Mouse (Mus musculus) heart, postnatal 25 days (tissue): ENCODE data around the gene Tnp2. TPM values are rescaled to one million over a fixed set of nuclear protein-coding genes. Genes with fewer than 3 reads are reported as not detected.
A peak's percentile ranks its signal among the peaks of the same experiment; 100 is the strongest.

ENCODE experiments used
- DNase-seq: peaks from one replicate; pipeline ENCODE4 v3.0.0; 2022; ENCODE audit warnings: low spot score
- intact Hi-C: fragments of 180-260 bp; cut with DNase I; formaldehyde crosslinking; loops from one replicate; pipeline ENCODE4 v1.15.1; 2025
- total RNA-seq, 2 experiments: library from RNA; stranded (reverse); gene quantifications; 2 replicates each; pipeline ENCODE4 v1.2.3; 2021

The Tnp2 gene
- total RNA-seq, 2 experiments from 2014 or later, result not detected

DNA sequence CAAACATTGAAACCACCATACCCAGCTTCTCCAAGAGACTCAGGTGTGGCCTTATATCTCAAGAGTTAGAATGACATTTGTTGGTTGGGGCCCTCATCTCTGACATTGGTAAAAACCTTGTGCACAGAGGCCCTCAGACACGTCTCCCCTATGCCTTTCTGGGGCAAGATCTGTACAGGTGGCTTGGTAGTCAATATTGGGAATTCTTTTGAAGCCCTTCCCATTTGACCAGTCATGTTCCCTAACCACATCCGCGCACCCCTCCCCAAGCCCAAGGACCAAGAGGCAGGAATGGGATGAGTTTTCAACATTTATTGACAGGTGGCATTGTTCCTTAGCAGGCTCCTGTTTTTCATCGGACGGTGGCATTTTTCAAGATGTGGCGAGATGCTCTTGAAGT, 7.6 kb upstream of the Tnp2 start, which contains the start of gene Prm2:
TSS of gene Prm2 (minus strand) at position 101 of the 400 bp plus-strand sequence.
- DNase-seq, result no peak
- intact Hi-C loops, result no loop called here

DNA sequence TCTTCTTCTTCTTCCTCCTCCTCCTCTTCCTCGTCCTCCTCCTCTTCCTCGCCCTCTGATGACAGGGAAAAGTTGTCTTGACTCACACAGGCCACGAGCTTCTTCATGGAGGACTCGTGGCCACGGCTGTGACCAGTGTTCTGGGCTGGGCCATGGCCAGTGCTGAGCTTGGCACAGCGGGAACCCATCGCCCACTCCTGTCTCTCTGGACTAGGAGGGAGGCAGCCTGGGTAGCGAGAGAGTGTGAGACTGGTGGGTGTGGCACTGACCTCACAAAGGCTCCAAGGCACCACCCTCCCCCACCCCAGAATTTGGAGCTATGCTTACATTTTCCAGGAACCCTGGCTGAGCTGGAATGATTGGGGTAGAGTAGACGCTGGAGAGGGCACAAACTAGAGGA, 2.2 kb upstream of the Tnp2 start, which contains the start of gene Prm3:
TSS of gene Prm3 (minus strand) at position 213 of the 400 bp plus-strand sequence.
- intact Hi-C loops, result no loop called here
- no peak for DNase-seq

DNA sequence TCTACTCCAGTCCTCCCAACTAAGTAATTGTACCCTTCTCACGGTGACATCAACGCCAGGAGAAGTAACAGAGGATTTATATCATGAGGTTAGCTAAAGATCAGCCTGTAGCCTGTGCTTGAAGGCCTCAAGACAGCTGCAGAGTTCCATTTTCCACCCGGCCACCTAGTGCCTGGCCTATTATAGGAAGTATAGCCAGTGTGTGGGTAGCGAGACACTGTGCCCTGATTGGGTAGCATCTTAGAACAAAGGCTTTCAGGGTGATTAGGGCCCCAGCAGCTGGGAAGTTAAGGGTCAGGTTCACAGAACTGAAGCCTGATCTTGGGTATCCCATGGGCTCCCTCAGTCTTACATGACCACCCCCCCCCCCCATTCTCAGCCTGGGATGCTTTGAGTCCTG, 406 bp upstream of the Tnp2 start:
- intact Hi-C loops, result loop anchor here (5.0 kb wide), 1 partner anchor 78 kb away; no protein-coding TSS in a partner anchor
- no peak for DNase-seq

DNA sequence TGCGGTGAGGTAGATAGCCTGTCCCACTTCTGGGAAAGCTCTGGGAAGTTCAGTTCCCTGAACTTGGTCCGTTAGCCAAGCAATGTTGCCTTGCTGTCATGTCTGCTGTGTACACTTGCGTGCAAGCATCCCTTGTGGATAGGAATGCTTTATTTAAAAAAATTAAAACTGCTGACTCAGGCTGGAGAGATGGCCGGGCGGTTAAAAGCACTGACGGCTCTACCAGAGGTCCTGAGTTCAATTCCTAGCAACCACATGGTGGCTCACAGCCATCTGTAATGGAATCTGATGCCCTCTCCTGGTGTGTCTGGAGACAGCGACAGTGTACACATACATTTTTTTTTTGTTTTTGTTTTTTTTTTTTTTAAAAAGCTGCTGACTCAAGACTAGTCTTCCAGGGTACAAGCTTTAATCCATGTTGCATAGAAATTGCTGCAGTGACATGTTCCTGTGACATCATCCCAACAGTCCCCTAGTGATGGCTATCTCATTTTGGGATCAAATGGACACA, 857 bp downstream of the Tnp2 start:
- intact Hi-C loops, result loop anchor here (2.0 to 5.0 kb wide), 3 partner anchors 59 to 217 kb away; no protein-coding TSS in a partner anchor
- DNase-seq, result no peak

DNA sequence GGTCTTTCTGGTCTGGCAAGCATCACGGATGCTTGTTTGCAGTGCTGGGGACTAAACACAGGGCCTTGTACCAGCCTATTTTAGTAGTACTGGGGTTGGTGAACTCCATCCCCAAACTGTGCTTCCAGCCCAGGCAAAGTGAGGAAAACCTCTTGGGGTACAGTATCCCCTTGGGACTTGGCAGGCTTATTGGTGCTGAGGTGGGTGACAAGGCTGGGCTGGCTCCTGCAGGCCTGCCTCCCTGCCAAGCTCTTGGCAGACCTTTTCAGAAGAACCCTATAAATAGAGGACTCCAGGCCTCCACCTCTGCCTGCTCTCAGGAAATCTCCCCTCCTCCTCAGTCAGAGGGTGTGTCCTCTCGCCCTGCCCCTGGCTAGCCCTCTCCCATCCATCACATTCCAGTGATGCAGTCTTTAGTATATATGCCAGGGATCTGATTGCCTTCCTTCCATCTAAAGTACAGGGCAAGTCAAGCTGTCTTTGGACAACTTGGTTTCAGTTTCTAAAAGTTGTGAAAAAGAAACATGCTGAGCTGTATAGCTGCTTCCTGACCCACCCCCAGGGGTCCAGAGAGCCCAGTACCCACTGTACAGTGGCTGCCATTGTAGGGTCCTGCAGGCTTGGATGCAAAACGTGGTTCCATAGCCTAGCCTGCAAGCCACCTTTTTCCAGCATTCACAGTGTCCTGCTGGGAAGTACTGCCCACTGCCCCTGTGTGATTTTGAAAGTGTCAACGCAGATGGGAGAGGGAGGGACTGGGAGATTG, 1.5 kb downstream of the Tnp2 start:
- intact Hi-C loops, result loop anchor here (1.0 to 5.0 kb wide), 4 partner anchors 60 to 216 kb away; no protein-coding TSS in a partner anchor
- no peak for DNase-seq

DNA sequence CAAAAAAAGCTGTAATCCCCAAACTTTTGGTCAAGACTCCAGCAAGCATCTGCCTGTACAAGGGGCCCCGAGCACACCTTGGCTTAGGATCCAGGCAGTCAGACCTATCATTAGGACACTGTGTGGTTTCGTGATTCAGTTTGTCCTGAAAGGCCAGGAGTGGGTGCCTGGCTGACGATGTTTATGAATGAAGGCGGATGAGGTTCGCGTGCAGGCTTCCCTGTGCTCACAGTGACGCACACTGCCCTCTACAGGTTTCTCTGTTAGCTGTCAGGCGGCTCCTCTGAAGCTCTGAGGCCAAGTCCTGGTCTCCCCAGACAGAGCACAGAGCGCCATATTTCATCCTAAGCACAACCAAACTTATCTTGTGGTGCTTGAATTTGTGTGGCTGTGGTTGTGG, 2.2 kb downstream of the Tnp2 start:
- peak; percentile 60 for DNase-seq
- intact Hi-C loops, result loop anchor here (1.0 to 5.0 kb wide), 4 partner anchors 61 to 215 kb away; no protein-coding TSS in a partner anchor

DNA sequence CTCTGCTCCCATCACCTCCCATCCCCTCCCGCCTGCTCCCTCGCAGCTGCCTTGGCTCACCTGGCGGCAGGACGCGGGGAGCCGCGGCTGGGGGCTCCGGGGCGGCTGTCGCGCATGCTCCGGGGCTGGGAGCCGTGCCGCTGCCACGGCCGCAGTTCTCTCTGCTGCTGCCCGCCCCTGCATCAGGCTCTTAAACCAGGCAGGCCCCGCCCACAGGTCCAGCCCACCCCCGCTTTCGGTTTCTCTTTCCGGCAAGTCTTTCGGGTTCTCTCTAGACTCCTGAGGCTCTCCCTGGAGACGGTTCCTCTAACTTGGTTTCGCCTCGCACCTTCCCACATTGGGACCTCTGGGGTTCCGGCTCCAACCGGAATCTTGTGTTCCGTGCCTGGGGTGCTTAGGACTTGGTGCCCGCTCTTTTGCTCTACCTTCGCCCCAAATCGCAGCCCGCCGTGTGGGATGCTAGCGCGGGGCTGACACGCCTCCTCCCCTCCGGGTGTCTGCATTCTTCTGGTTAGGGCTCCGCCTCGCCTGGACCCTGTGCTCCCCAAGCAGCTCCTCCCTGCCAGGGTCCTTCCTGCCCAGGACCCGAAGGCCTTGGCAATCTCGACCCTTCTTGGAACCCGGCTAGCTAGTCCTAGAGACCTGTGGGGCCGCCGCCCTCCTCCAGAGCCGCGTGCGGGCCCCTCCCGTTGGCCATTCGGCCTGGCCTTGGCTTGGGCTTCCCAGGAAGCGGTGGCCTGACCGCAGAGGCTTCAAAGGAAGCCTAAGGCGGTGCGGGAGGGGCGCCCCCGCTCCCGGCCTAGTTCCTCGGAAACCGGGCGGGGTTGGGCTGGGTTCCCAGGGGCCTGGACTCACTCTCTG, 2.9 kb downstream of the Tnp2 start, which contains the start of gene Socs1:
TSS of gene Socs1 (minus strand) at position 166 of the 861 bp plus-strand sequence.
- intact Hi-C loops, result loop anchor here (1.0 to 5.0 kb wide), 4 partner anchors 61 to 215 kb away; no protein-coding TSS in a partner anchor

DNA sequence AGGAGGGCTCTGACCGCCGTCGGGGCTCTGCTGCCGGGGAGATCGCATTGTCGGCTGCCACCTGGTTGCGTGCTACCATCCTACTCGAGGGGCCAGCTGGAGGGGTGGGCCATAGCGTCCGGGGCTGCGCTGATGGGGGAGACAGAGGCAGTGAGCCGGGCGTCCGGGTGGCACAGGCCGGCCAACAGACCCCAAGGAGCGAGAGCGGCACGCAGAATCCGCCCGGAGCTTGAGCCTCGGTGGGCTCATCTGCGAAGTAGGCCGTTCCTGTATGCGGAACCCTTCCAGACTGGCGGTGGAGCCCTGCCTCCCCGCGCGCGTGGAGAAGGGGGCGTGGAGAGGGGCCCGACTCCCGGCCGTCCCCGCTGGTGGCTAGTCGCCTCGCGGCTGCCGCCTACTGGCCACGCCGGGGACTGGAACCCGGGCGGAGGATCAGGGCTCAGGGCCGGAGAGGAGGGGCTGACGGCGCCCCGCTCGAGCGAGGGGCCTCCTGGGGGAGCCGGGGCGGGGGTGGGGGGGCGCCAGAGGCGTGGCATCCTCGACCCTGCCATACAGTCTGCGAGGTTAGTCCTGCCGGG, 3.6 kb downstream of the Tnp2 start:
- intact Hi-C loops, result loop anchor here (5.0 kb wide), 3 partner anchors 43 to 118 kb away; no protein-coding TSS in a partner anchor

More for the DNA sequence above, 2.9 kb downstream of the Tnp2 start, which contains the start of gene Socs1:
- peak; percentile 81 for DNase-seq

DNA sequence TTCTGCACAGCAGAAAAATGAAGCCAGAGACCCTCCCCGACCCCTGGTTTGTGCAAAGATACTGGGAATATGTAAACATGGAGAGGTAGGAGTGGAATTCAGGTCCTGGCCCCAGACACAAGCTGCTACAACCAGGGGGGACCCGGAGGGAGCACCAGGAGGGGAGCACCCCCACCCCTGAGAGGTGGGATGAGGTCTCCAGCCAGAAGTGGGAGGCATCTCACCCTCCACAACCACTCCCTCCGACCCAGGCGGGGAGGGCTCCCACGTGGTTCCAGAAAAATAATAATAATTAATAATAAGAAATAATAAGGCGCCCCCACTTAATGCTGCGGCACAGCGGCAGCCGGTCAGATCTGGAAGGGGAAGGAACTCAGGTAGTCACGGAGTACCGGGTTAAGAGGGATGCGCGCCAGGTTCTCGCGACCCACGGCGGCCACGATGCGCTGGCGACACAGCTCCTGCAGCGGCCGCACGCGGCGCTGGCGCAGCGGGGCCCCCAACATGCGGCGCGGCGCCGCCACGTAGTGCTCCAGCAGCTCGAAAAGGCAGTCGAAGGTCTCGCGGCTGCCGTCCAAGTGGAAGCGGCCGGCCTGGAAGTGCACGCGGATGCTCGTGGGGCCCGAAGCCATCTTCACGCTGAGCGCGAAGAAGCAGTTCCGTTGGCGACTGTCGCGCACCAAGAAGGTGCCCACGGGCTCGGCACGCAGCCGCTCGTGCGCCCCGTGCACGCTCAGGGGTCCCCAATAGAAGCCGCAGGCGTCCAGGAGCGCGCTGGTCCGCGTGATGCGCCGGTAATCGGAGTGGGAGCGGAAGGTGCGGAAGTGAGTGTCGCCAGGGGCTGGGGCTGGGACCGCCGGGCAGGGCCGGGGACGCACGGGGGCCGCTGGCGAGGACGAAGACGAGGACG, 4.3 kb downstream of the Tnp2 start:
- no peak for DNase-seq
- intact Hi-C loops, result loop anchor here (5.0 kb wide), 2 partner anchors 42 to 117 kb away; no protein-coding TSS in a partner anchor

More for the DNA sequence above, 3.6 kb downstream of the Tnp2 start:
- peak; percentile 84 for DNase-seq

DNA sequence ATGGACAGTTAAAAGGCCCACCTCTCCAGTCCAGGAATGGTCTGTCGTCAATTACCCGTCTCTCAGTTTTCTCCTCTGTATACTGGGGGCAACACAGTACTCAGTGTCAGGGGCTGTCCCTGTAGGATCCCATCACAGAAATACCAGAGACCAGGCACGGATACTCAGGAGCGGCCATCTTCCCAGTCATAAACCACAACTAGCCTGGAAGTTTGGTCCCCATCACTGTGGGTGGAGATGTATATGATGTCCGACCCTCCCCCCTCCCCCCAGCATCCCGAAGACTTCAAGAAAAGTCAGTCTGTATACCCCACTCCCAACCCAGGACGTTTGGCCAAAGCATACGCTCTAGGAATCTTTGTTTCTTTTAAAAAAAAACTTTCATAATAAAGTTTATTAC, 5.0 kb downstream of the Tnp2 start:
- intact Hi-C loops, result loop anchor here (5.0 kb wide), 2 partner anchors 41 to 116 kb away; no protein-coding TSS in a partner anchor
- no peak for DNase-seq

DNA sequence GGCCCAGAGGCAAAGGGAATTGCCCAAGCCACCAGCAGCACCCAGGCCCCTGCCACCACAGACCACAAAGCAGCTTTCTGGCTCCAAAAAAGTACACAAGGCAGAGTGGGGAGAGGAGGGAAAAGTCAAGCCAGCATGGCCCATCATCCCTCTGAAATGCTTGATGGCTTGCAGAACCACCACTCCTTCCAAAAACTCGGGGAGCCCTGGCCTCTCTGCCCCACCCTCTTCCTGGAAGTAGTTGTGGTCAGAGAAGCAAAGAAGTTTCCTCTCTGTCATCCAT, 5.4 kb downstream of the Tnp2 start:
- DNase-seq, result no peak
- intact Hi-C loops, result loop anchor here (5.0 kb wide), 2 partner anchors 41 to 116 kb away; no protein-coding TSS in a partner anchor

DNA sequence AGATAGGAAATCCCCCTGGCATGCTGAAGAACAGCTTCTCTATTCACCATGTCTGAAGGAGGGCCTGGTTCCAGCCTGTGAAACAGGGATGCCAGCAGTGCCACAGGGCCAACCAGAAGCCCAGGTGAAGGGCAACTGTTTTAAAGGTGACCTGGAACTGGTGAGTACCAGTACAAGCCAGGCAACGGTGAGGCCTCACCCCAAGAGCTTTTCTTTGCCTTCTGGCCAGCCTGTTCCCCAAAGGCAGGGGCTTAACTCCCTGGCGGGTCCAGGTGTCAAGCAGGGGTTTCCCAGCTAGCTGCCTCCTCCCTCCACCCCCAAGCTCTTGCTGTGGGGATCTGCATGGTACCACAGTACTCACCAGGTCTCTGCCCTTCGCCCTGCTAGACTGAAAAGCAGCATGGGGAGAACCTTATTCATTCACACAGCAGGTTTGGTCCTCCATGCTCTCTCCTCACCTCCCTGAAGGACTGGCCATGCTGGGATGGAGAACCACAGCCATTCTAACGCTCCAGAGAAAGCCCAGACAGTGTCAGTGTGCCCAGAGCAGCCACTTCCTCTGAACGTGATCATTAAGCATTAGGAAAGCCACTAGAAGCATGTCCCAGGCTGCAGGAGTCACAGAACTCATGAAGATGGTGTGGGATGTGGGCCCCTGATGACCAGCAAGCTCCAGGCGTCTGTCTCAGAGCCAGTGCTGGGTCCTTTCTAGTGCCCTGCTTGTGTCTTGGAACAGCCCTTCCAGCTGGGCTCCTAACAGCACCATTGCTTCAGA, 5.9 kb downstream of the Tnp2 start:
- intact Hi-C loops, result loop anchor here (5.0 kb wide), 2 partner anchors 40 to 115 kb away; no protein-coding TSS in a partner anchor

DNA sequence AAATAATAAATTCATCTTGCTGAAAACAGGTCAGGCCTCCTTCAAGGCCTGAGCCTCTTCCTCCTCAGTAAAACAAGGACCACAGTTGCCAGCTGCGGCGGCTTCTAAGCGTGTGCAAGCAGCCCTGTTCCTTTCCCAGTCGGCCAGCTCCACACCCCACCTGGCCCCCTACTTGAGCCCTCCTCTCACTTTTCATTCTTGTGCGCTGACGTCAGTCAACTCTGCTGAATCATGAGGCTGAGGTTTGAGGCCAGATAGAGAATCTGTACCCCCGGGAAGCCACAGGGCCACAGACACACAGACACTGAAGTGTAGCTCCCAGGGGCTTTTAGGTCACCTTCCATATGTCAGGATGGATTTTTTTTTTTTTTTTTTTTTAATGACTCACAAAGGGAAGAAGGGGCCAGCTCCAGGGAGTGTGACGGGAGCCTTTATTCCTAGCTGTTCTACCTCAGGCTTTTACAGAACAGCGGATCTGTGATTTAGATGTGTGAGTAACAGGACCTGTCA, 6.5 kb downstream of the Tnp2 start:
- DNase-seq, result no peak
- intact Hi-C loops, result loop anchor here (5.0 kb wide), 2 partner anchors 40 to 115 kb away; no protein-coding TSS in a partner anchor

More for the DNA sequence above, 5.9 kb downstream of the Tnp2 start:
- DNase-seq, result no peak

DNA sequence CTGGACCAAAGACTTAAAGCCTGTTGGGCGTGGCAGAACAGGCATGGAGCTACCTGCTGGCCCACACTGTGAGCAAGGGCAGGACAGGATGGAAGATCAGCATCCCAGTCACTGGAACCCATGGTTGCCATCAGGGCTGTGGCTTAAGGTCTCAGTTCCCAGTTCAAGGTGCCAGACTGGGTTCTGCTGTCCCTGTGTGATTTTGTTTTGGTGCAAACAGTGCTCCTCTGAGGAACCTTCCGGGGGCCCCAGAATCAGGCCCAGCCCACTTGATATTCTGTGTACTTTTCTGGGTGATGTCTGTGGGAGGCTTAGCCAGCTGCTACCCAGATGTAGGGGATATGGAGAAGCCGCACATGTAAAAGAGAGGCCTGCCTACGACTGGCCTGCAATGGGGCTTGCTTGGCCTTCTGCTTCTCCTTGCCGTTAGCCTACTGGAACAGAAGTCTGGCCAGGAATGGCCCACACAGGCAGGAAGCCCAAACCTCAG, 7.8 kb downstream of the Tnp2 start:
- intact Hi-C loops, result loop anchor here (5.0 kb wide), 2 partner anchors 38 to 113 kb away; no protein-coding TSS in a partner anchor
- DNase-seq, result no peak

DNA sequence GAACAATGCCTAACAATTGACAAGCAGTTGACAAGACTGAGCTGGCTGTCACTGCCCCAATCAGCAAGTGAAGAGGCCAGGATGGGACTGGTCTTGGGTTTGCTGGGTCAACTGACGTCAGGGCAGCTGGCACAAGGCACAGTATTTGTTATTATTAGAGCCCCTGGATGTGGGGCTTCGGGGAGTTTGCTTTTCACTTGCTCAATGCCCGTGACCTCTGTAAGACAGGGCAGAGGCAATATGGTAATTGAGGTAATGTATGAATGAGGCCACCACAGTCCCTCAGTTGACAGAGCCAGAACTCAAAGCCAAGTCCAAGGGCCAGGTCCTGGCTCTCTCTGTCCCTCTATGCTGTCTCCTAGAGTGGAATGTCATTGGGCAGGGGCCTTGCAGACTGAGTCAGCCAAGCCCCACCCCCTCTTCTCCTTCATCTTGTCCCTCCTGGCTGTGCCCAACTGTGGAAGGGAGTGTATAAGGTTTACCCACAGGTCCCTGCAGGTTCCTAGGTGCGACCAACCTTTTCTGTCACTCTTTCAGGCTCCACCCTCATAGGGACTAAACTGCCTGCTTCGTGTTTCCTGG, 10.8 kb downstream of the Tnp2 start:
- intact Hi-C loops, result no loop called here
- no peak for DNase-seq

DNA sequence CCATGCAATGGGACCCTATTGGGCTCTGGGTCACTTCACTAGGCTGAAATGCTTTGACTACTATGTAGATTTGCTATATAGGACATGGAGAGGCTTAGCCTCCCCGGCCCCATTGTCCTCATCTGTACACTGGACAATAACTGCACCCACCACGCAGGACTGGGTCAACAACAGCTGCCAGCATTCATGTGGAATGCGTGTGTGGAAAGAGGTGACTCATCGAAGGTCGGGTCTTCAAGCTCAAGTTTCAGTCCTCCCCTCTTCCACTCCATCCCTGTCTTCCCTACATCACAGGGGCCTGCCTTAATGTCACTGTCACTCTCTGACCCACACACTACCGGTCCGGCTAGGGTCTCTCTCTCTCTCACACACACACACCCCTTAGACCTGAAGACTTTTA, 12.1 kb downstream of the Tnp2 start:
- intact Hi-C loops, result no loop called here

DNA sequence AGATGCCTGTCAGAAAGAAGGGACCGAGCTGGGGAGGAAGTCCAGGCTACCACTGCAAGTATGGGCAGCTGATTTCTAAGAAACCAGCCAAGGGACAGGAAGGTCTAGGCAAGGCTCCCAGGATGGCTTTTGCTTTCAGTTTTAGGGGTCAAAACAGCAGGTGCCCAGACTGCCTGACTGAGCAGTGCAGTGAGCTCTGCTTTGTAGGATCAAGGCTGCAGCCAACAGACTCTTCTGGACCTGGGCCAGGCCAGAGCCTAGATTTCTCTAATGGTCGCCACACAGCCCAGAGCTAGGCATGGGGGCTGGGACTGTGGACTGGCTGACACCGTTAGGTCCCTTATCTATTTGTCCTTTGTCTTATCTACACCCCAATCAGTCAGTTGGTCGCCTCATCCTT, 13.7 kb downstream of the Tnp2 start:
- intact Hi-C loops, result no loop called here
- DNase-seq, result no peak

More for the DNA sequence above, 12.1 kb downstream of the Tnp2 start:
- DNase-seq, result no peak
